Mouse (Mus musculus) large intestine, adult 2 months (tissue): ENCODE results near the gene Mob2. TPM values are rescaled to one million over a fixed set of nuclear protein-coding genes. Genes with fewer than 3 reads are reported as not detected.

Experiments used
- DNase-seq: peaks from one replicate; pipeline ENCODE4 v3.0.0-alpha.2; 2012; ENCODE audit warnings: low read depth, low spot score
- WGBS: fragments of 180-500 bp; shearing (Covaris S2); methylation state at CpG from one replicate; pipeline ENCODE4 v1.1.7; 2018; 5-methylcytosine and 5-hydroxymethylcytosine counted together
- polyA plus RNA-seq: library from polyadenylated mRNA; depleted of rRNA; stranded (reverse); fragments of >200 nt; gene quantifications from 2 replicates; pipeline ENCODE4 v1.2.3, GENCODE M21; 2012; rRNA removed

Mob2 gene
- polyA plus RNA-seq, 1 experiment: 62.4 TPM

DNA sequence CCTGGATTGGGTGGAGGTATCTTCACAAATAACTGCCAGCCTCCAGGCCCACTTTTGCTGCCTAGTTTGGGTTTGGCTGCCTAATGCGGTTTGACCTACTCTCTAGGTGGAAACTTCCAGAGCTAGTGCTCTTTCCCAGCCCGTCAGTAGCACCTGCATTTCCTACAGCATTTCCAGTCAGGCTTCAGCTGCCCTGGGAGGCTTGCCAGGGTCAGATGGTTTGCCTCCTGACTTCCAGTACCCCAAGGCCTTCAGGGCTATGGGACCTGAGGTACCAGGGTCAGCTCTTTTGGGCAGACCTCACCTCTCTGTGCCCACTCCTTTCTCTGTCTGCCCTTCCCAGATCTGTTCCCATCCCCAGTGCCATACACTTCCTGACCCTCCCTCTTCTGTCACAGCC, 99.9 kb downstream of the Mob2 start:
- DNase-seq: no peak
- 69% methylated on average over 2 of the region's 2 CpGs for WGBS

GRCm38 (mm10) chr7:141959133-141959532, 101.7 kb downstream of the Mob2 start:
- 67% methylated on average over 1 of the region's 1 CpGs for WGBS
- no peak for DNase-seq

Other genes starting within 250 kb of the Mob2 start
- gene Muc5b, start 222.0 kb downstream of the Mob2 start, polyA plus RNA-seq: 0.01 TPM in 1 of 2 replicates, not detected in the other
- 53.0 and 95.0 TPM in 2 replicates for gene Tollip, start 142.6 kb downstream of the Mob2 start, polyA plus RNA-seq
- 0.62 and 0.82 TPM in 2 replicates for gene Brsk2, start 111.3 kb downstream of the Mob2 start, polyA plus RNA-seq
- gene Dusp8, start 34.8 kb upstream of the Mob2 start, polyA plus RNA-seq: 8.1 and 12.5 TPM in 2 replicates
- gene Gm45618, start 59.7 kb upstream of the Mob2 start, polyA plus RNA-seq: not detected in 2 replicates
- not detected in 2 replicates for gene Gm39115, start 75.0 kb upstream of the Mob2 start, polyA plus RNA-seq
- not detected in 2 replicates for gene Gm45337, start 83.5 kb upstream of the Mob2 start, polyA plus RNA-seq
- gene Gm29735, start 96.0 kb upstream of the Mob2 start, polyA plus RNA-seq: not detected in 2 replicates
- gene Gm4553, start 104.7 kb upstream of the Mob2 start, polyA plus RNA-seq: not detected in 2 replicates
- not detected in 2 replicates for gene Krtap5-2, start 114.9 kb upstream of the Mob2 start, polyA plus RNA-seq
- not detected in 2 replicates for gene Gm10153, start 129.3 kb upstream of the Mob2 start, polyA plus RNA-seq
- gene Krtap5-3, start 140.3 kb upstream of the Mob2 start, polyA plus RNA-seq: 0.42 TPM in 1 of 2 replicates, not detected in the other
- not detected in 2 replicates for gene Gm7579, start 150.8 kb upstream of the Mob2 start, polyA plus RNA-seq
- not detected in 2 replicates for gene Krtap5-5, start 168.9 kb upstream of the Mob2 start, polyA plus RNA-seq
- not detected in 2 replicates for gene Gm40460, start 180.0 kb upstream of the Mob2 start, polyA plus RNA-seq
- not detected in 2 replicates for gene Gm2431, start 197.3 kb upstream of the Mob2 start, polyA plus RNA-seq
- not detected in 2 replicates for gene Gm4559, start 213.3 kb upstream of the Mob2 start, polyA plus RNA-seq
- not detected in 2 replicates for gene Krtap5-1, start 236.1 kb upstream of the Mob2 start, polyA plus RNA-seq
- not detected in 2 replicates for gene Krtap5-4, start 242.5 kb upstream of the Mob2 start, polyA plus RNA-seq